ENCODE assay signal across 8 mouse cellular contexts in genomic region chr2:93032049-93032448, GRCm38 (mm10). TPM values are rescaled to one million over a fixed set of nuclear protein-coding genes. Genes with fewer than 3 reads are reported as not detected.
DNase-seq lines count a peak whose midpoint lies in the region; ATAC-seq and TF ChIP-seq lines count a peak whose summit lies in the region.

No protein-coding gene starts in this region.

- H3K9ac ChIP-seq in midbrain, embryonic 14.5 days (replicated peaks; ENCODE audit: low read length) = no peak overlapping the region
- no peak overlapping the region for H3K9ac ChIP-seq in midbrain, embryonic 11.5 days (ENCODE audit: low read length)
- H3K9ac ChIP-seq in heart, adult 2 months (ENCODE audit: low read depth, low read length) = peak overlapping the region; percentile 41

- 0 out of 2 replicates have a peak overlapping the region, but pooled peaks have one; percentile 2 for H3K27ac ChIP-seq in midbrain, embryonic 14.5 days (replicated peaks; ENCODE audit: low read depth, low read length)
- no peak overlapping the region for H3K27ac ChIP-seq in midbrain, embryonic 11.5 days (ENCODE audit: low read depth, low read length)
- peak overlapping the region; percentile 92 for H3K27ac ChIP-seq in heart, adult 2 months

- intact Hi-C loops in heart, adult 2 months (cut with DNase I) = no loop called here

- no peaks in the 10 kb centered on the region for H3K79me2 ChIP-seq in heart, adult 2 months (replicated peaks; ENCODE audit: control insufficient read depth, insufficient read depth, low read length)

- no peak overlapping the region for H3K4me3 ChIP-seq in midbrain, embryonic 14.5 days (replicated peaks; ENCODE audit: low read depth, low read length)
- H3K4me3 ChIP-seq in midbrain, embryonic 11.5 days (ENCODE audit: low read depth, low read length) = no peak overlapping the region
- H3K4me3 ChIP-seq in heart, adult 2 months = 0 out of 2 replicates have a peak overlapping the region, but pooled peaks have one; percentile 2

- no peaks in the 10 kb centered on the region for H3K9me3 ChIP-seq in midbrain, embryonic 14.5 days (ENCODE audit: control insufficient read depth, low read length)
- no peaks in the 10 kb centered on the region for H3K9me3 ChIP-seq in midbrain, embryonic 11.5 days (ENCODE audit: control insufficient read depth, low read length)

- no peak overlapping the region for H3K4me2 ChIP-seq in midbrain, embryonic 14.5 days (ENCODE audit: low read length)
- no peak overlapping the region for H3K4me2 ChIP-seq in midbrain, embryonic 11.5 days

- H3K36me3 ChIP-seq in midbrain, embryonic 14.5 days (ENCODE audit: control insufficient read depth, insufficient read depth, low read length) = peaks cover 3% of the 10 kb centered on the region; the same call in 1 of the 2 replicates
- no peaks in the 10 kb centered on the region for H3K36me3 ChIP-seq in midbrain, embryonic 11.5 days (ENCODE audit: control insufficient read depth, insufficient read depth, low read length)
- no peaks in the 10 kb centered on the region for H3K36me3 ChIP-seq in heart, adult 2 months (ENCODE audit: control insufficient read depth, insufficient read depth, low read length)

- DNase-seq in cerebellum, adult 11 months = no peak
- no peak for DNase-seq in midbrain, embryonic 14.5 days
- DNase-seq in midbrain, embryonic 11.5 days (ENCODE audit: low spot score, missing footprints) = no peak
- peak; percentile 52 to 67 for DNase-seq in heart, adult 2 months
- peak; percentile 42 to 79 for DNase-seq in lung, postnatal 4 days
- no peak for DNase-seq in right cerebral cortex, adult 18-20 months
- no peak for DNase-seq in layer of hippocampus, postnatal 14 days (ENCODE audit: low spot score in 2 of 2)

- ATAC-seq in cerebellum, adult (ENCODE audit: insufficient number of reproducible peaks, low FRiP score, low TSS enrichment) = peak; percentile 26
- ATAC-seq in midbrain, embryonic 14.5 days (ENCODE audit: low FRiP score, low TSS enrichment) = no peak
- ATAC-seq in midbrain, embryonic 11.5 days (ENCODE audit: low FRiP score) = no peak

- peaks cover 12% of the 10 kb centered on the region; the same call in 1 of the 2 replicates for H3K4me1 ChIP-seq in midbrain, embryonic 14.5 days (ENCODE audit: control insufficient read depth, insufficient read depth, low read length)
- peaks cover 23% of the 10 kb centered on the region for H3K4me1 ChIP-seq in midbrain, embryonic 11.5 days (ENCODE audit: control insufficient read depth, insufficient read depth, low read length)
- H3K4me1 ChIP-seq in heart, adult 2 months (ENCODE audit: control insufficient read depth, insufficient read depth, low read length) = peaks cover 19% of the 10 kb centered on the region

- peak; percentile 42; the same call in 1 of the 2 replicates for TF ChIP-seq EP300 in heart, adult 2 months (IDR thresholded peaks at IDR 0.05; ENCODE audit: insufficient read depth, low read depth, low read length)

- no peak for TF ChIP-seq POLR2A in heart, adult 2 months (IDR thresholded peaks at IDR 0.05; ENCODE audit: insufficient read depth, low read depth, low read length)

- WGBS in midbrain, embryonic 14.5 days = 57% methylated on average over 8 of the region's 8 CpGs
- 61% methylated on average over 8 of the region's 8 CpGs for WGBS in midbrain, embryonic 11.5 days
- WGBS in heart, adult 2 months = 44% methylated on average over 8 of the region's 8 CpGs

- 0 out of 2 replicates have a peak, but pooled peaks cover 3% of the 10 kb centered on the region for H3K27me3 ChIP-seq in midbrain, embryonic 14.5 days (ENCODE audit: control insufficient read depth, insufficient read depth, low read length)
- no peaks in the 10 kb centered on the region for H3K27me3 ChIP-seq in midbrain, embryonic 11.5 days (ENCODE audit: control insufficient read depth, insufficient read depth, low read length)
- no peaks in the 10 kb centered on the region for H3K27me3 ChIP-seq in heart, adult 2 months (ENCODE audit: control insufficient read depth, insufficient read depth, low read length)

- TF ChIP-seq CTCF in heart, adult 2 months (IDR thresholded peaks at IDR 0.05) = no peak

RNA-seq across cellular contexts. Expression of gene Prdm11, which starts 13.9 kb away (rescaled TPM):
- 2.4 and 2.6 TPM in 2 replicates for polyA plus RNA-seq in midbrain, embryonic 14.5 days (2014; fragmentation: Nextera tagmentation; extraction: Ambion mirVana)
- polyA plus RNA-seq in midbrain, embryonic 11.5 days (2014; fragmentation: Nextera tagmentation; extraction: Ambion mirVana) = 0.90 and 1.8 TPM in 2 replicates
- total RNA-seq in heart, adult 2 months (2021) = 1 to 10 TPM; 7.9 to 9.5 TPM
- 4.4 and 6.1 TPM in 2 replicates for polyA plus RNA-seq in heart, adult 2 months (2012; rRNA removed)
- total RNA-seq in layer of hippocampus, postnatal 14 days (2021) = 10 to 100 TPM; 24.7 to 29.7 TPM

Comparison
In these comparisons a context has a peak if more than half of its experiments do, and no peak if none do; other contexts are left out.
1. DNase-seq: peak in heart, adult 2 months (2 of 2) and lung, postnatal 4 days (2 of 2); none in cerebellum, adult 11 months (single experiment), midbrain, embryonic 14.5 days (single experiment), midbrain, embryonic 11.5 days (single experiment), right cerebral cortex, adult 18-20 months (single experiment) and layer of hippocampus, postnatal 14 days (0 of 2).